Mouse (Mus musculus) c-Kit-positive CD71-negative TER-119-negative erythroid progenitor cells, embryonic 14.5 days (primary cell): Measurements from ENCODE around the gene Fbxl2.
A peak's percentile ranks its signal among the peaks of the same experiment; 100 is the strongest.

Experiments used
- DNase-seq: peaks from one replicate; pipeline ENCODE4 v3.0.0-alpha.2; 2013; ENCODE audit warnings: low read depth

The Fbxl2 gene

DNA sequence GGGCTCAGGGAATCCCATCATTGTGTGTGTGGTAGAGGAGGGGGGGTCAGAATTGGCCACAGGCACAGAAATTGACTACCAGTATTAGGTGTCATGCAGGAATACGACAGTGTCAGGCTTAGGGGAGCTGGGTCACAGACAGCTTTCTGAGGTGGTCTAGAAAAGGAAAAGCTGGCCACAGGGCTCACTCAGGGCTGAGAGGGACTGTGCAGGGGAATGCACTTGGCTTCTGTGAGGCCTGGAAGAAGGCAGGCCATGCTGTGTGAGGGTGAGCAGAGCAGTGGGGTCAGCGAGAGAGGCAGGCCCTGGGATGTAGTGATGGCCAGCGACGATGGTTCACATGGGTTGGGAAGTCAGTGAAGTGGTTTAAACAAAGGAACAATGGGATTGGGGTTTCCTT, 72.1 kb downstream of the Fbxl2 start:
- DNase-seq, result no peak

DNA sequence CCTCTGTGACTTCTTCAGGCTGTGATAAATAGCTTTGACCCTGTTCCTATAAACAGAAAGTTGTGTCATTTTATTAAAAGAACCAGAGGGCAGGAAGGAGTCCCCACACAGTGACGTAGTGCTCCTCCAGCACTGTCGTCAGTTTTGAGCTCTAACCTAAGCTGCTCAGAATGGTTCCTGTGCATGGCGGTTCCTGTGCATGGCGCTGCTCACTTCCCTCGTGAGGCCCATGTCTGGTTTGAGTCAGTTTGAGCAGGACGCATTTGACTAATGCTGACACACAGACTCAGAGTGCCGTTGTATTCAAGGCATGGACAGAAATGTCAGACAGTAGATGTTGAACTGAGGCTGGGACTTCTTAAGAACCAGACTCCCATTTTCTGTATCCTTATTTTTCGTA, 74.4 kb downstream of the Fbxl2 start:
- DNase-seq, result no peak

DNA sequence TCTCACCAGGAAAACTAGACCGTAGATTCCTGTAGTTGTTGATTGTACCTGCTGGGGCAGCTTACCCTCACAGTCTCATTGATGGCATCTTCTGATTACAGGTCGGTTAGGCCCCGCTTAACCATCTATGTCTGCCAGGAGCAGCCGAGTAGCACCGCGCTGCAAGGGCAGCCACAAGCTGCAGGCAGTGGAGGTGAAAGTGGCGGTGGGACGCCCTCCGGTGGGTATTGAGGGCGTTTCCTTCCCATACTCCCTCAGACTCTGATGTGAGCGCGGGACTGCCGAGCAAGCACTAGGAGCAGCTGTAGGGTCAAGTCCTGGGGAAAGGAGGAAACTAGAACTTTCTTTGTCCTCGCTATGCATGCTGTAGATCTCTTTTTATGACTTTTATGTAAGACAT, 76.0 kb downstream of the Fbxl2 start:
- DNase-seq, result no peak

DNA sequence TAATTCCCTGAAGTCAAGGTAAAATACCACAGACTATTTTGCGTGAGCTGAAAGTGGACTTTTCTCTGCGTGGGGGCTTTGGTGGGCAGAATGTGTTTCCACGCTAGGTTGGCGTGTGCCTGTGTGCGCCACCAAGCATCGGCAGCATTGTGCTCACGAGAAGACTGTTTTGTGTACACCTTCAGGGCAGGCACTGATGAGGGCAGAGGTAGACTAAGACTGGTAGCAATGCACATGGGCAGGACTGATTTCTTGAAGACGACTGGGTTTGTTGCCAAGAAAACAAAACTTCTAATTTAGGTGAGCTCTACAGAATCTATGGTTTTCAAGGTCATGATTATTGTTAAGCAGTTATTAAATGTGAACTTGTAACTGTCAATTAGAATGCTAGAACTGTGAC, 76.6 kb downstream of the Fbxl2 start:
- no peak for DNase-seq

DNA sequence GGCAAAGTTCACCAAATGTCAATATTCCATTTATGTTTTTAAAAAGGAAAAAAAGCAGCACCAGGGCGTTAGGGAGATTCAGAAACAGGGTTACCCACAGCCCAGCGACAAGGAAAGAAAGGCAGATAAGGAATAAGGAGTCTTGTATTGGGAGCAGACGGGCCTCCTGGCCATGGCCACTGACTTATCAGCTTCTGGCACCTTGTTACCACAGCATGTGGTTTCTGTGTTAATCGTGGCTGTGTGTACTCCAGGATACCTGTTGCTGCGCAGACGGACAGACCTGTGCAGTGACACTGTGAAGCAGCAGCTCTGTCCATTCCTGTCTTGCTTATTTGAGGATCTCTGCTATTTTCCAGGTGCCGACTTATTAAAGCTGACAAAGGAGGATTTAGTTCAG, 77.0 kb downstream of the Fbxl2 start:
- DNase-seq, result peak; percentile 40

DNA sequence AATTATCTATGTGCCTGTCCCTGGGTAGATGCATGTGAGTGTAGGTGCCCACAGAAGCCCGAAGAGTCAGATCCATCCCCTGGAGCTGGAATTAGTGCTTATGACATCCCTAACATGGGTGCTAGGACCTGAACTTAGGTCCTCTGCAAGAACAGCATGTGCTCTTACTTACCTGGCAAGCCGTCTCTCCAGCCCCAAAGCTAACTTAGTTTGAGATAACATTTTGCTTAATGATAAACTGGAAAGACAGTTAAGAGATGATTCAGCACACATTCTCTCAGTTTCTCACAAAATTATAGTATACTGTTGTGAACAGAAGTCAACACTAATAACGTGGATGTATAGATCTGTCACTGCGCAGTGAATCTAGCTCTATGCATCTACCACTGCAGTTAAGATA, 79.2 kb downstream of the Fbxl2 start:
- DNase-seq, result no peak

DNA sequence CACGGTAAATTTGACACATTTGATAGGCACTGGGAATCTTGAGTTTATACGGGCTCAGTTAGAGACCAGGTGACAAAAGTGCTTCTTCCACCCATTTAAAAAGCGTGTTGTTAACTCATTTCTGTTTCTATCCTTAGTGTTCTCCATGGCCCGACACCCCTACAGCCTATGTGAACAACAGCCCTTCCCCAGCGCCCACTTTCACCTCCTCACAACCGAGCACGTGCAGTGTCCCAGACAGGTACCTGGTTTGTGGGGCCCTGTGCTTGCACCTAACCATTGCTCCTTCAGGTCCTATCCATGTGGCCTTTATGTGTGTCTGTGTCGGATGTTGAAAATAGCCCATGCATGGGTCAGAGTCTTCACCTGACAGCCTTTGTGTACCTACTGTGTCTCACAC, 81.6 kb downstream of the Fbxl2 start:
- DNase-seq, result no peak

DNA sequence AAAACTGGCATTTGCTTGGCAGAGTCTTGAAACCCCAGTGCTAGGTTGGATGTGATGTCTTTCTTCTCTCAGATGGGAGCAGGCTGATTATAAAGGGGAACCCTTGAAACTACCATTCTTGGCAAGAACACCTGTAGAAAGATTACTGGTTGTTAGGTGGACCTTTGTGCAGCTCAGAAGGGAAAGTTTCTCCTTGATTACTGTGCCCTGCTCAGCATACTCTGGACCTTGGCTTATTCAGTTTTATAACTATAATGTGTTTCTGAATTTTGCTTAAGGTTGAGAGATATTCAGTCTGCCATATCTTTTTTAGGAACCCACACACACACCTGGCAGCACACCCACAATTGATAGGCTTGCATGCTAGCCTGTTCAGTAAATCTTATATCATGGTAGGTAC, 82.3 kb downstream of the Fbxl2 start:
- no peak for DNase-seq

DNA sequence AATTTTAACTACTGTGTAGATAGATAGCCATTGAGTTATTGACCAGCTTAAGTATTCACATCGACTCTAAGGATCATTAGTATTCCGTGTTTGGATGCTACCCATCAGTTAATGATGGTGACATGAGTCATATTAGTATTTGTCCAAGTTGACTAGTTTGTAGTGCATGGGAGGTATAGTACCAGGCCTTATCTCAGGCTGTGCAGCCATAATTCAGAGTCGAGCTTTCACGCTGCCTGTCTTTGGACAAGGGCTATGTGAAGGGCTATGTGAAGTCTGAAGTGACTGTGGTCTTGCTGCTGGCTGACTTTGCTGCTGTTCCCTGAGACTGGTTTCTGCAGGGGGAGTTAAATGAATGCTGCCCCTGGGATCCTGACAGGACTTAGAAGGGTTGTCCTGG, 88.2 kb downstream of the Fbxl2 start:
- DNase-seq, result no peak

DNA sequence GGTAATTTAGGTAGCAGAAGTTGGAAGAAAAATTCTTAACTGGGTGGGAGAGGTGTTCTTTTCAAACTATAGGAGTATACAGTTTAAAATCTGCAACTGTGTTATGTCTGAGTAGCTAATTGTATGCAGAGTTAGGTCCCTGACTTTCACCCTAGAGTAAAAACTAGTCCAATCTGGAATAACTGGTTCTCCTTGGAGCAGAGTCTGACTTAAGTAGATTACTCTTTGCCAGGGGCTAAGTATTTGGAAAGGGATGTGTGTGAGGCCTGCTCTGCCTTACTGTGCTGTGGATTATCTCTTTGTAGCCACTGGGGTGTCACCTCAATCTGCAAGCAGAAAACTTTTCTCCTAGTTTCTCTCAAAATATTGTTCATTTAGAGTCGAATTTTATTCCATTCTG, 98.8 kb downstream of the Fbxl2 start:
- DNase-seq, result no peak

DNA sequence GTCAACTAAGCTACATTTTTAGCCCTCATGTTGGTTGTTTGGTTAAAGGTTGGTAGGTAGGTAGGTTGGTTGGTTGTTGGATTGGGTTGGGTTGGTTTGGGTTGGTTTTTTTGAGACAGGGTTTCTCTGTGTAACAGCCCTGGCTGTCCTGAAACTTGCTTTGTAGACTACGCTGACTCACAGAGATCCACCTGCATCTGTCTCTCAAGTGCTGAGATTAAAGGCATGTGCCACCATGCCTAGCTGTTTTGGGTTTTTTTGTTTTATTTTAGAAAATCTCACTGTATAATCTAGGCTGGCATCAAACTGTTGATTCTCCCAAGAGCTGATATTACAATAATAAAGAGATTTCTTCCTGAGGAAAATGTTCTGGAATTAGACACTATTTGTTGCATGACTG, 102.6 kb downstream of the Fbxl2 start:
- DNase-seq, result no peak

DNA sequence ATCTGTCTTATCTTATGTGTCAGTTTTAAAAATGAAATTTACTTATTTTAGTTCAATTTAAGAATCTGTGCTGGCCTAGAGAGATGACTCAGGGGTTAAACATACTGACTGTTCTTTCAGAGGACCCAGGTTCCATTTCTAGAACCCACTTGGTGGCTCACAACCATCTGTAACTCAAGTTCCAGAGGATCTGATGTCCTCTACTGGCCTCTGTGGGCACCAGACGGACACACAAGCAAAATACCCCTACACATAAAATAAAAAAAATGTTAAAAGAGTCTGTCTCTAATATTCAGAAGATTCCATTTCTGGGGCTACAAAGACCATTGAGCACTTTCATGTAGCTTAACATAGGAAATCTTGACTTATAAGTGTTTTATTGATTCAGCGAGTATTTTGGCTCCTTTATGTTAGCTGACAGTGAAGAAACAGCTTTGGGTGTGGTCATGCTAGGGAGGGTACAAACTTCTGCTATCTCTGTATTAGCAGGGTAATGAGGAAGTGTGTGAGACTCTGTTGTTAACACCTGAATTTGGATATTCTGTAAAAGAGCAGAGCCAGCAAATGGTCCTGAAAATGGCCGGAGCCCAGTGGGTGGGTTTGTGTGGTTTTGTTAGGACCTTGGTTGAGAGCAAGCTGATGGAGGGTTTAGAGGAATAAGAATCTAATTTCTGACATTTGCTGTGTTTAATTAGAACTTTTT, 104.7 kb downstream of the Fbxl2 start:
- no peak for DNase-seq

DNA sequence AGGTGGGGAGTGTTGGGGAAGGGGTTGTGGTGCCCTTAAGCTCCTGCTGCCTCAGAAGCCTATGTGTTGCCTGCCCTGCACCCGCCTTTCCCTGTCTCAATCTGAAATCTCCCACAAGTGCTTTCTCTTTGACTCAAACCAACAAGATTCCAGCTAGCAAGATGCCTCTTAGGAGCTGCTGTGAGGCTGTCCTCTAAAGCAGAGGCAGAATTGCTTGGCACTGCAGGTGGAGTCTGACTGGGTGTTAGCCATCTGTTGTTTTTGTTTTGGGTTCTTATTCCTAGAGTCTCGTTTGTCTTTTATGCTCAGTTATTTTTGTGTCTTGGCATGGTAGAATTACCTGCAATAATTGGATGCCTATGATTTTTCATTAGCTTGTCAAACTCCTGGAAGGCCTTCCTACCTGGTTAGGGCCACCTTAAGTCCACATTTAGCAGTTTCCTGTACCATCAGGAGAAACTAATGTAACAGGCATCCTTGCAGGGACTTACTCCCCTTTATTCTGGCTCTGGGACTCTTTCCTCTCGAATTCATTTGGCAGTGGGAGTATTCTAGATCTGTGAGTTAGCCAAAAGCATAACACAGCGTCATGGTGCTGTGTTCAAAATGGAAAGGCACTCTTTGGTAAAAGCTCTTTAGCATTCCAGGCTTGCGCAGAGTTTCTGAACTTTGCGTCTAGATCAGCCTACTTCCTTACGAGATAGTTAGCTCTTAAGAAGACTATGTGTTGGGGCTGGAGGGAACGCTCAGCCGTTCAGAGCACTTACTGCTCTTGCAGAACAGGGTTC, 106.7 kb downstream of the Fbxl2 start:
- DNase-seq, result no peak

DNA sequence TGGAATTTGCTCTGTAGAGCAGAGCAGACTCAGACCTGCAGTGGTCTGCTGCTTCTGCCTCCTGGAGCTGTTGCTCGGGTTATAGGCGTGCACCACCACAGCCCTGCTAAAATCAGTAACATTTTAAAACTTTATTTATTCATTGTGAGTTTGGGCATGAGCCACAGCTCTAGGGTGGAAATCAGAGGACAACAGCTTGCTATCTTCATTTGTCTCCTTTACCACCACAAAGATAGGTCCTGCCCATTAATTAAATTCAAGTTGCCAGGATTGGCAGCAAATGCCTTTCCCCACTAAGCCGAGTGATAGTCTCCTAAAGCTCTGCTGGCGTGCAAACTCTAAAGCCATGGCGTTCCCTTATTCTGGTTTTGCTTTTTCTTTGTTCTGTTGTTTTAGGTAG, 110.4 kb downstream of the Fbxl2 start:
- no peak for DNase-seq

DNA sequence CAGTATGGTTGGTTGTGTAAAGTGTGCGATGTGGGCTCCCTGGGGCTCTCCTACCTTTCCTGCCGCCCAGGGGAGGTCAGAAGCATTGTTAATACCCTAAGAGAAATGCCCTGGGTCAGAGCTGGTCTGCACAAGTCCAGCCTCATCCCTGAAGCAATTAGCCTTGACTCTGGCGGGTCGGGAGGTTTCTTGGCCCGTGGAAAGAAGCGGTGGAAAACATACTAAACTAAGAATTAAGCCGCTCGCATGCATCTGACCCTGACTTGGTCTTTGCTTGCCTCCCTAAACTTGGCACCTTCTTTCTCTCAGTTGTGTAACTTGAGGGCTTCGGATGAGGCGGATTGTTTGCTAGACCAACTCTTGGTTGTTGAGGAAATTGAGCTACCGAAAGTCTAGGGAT, 113.5 kb downstream of the Fbxl2 start:
- DNase-seq, result no peak

DNA sequence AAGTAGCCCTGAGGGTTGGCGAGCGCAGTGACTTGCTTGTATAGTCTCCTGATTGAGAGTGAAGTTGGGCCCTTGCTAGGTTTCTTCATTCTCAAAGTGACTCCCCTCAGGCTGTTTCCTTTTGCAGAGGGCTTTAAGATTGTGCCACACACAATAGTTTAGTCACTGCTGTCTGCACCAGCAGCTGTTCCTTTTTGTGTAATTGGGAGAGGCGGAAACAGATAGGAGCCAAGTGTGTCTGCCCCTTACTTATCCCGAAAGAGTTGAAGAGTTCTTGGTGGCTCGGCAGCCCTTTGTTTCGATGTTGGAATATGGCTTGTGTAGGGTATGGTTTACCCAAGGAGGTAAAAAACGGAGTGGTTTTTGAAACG, 113.9 kb downstream of the Fbxl2 start:
- no peak for DNase-seq

DNA sequence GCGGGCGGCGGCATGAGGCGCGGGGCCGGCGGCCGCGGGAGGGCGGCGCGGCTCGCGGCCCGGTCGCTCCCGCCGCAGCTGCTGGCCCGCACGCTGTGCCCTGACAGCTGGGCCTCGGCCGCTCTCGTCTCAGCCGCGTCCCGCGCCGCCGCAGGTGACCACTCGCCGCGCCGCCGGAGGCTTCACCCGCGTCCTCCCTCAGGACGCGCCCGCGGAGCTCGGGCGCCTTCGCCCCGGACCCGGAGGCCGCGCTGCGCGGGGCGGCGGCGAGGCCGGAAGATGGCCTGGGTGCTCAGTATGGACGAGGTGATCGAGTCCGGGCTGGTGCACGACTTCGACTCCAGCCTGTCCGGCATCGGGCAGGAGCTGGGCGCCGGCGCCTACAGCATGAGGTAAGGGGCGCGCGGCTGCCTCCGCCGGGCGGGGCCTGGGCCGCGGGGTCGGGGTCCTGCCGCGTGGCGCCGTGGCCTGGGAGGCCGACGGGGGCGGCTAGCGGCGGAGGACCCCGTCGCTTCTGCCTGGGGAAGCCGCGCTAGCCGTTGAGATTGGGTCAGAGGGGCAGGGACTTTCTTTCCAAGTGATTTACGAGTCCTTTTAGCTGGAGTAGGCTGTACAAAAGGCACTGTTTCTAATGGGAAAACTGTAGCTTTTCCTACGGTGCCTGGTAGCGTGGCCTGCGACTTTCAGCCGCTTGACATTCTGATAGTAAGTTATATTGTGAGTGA, 114.5 kb downstream of the Fbxl2 start:
- no peak for DNase-seq

DNA sequence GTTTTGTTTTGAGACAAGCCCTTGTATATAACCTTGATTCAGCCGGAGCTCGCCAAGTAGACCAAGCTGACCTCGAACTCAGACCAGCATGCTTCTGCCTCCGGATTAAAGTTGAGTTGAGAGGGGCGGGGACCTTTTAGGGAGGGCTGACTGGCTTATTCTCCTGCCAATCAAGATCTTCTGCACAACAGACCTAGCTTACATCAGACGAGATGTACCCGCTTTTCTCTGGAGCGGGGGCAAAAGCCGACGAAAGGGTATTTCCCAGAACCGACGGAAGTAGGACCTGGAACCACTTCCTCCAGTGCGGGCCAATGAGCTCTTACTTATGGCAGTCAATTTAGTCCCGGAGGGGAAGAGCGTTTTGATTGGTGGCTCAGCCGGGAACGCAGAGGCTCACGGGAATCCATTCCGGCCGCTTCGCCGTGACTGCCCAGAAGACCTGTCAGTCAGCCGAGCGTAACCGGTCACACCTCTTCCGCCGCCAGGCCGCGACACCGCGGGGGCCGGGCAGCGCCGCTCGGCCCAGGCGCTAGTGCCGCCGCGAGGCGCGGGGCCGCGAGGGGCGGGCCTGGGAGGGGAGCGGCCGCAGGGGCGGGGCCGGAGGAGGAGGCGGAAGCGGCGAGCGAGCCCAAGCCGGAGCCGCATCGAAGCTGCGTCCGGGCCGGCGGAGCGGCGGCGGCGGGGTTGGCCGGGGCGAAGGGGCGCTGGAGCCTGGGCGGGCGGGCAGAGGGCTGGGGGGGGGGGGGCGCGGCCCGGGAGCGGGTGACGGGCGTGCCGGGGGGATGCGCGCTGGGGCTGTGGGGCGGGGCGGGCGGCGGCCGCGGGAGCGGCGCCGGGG, 115.2 kb downstream of the Fbxl2 start, which contains the start of gene Ubp1:
Ubp1 (plus strand) TSS at position 401 of the 841 bp plus-strand sequence.
- DNase-seq, result peak; percentile 90

DNA sequence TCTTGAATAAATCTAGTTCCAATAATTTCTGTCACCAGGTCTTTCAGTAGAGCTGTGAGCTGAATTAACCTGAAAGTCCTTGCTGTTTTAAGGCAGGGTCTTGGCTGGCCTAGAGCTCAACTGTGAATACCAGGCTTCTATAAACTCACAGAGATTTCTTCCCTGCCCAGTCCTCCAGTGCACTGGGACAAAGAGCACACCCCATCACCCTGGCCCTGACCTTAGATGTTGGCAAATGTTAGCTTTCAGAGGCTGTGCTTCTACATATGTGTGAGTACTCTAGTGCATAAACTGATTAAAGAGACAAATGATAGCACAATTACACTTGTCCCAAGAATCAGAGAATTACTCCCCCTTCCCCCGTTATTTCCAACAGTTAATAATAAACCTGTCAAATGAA, 116.3 kb downstream of the Fbxl2 start:
- DNase-seq, result no peak

DNA sequence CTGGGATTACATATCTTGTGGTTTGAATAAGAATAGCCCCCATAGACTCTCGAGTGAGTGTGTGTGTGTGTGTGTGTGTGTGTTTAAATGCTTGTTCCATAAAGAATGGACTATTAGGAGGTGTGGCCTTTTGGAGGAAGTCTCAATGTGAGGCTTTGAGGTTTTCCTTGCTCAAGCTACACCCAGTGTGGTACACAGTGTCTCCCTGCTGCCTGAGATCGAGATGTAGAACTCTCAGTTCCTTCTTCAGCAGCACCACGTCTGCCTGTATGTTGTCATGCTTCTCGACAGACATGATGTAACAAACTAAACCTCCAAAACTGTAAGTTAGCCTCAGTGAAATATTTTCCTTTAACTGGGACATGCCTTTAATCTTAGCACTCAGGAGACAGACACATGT, 117.4 kb downstream of the Fbxl2 start:
- no peak for DNase-seq

DNA sequence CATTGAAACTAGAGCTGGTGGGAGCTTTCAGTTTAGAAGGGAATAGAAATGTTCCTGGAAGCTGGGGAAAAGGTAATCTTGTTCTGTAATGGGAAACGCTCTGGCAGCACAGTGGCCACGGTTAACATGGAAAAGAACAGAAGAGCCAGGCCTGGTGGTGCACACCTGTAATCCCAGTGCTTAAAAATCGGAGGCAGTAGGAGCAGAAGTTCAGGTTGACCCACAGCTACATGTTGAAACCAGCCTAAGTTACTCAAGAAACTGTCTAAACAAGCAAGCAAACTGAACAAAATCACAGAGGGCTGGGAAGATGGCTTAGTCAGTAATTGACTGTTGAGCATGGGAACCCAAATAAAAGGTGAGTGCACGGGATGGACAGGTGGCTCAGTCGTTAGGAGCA, 121.1 kb downstream of the Fbxl2 start:
- DNase-seq, result no peak

DNA sequence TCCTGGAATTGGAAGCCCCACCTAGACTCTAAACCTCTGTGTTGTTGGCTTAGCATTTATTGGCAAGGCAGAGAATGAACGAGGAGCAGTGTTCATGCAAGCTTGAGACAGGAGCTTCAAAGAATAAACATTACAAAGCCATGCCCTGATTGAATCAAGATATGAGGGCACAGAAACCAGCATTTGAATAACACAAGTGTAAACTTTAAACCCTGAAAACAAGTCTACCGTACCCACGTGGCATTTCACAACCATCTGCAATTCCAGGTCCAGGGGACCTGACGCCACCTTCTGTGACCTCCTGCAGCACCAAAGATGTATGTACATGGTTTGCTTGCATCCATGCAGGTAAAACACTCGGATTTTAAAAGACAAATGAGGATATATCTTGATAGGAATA, 123.3 kb downstream of the Fbxl2 start:
- DNase-seq, result no peak
